Mouse (Mus musculus): ENCODE data around the gene Dchs1.
A peak's percentile ranks its signal among the peaks of the same experiment; 100 is the strongest.
"Not testable (repeated sequence)": the region's sequence is repeated elsewhere in the genome, so short reads cannot be mapped to it uniquely, and the experiment has no call there.

Dchs1 gene

DNA sequence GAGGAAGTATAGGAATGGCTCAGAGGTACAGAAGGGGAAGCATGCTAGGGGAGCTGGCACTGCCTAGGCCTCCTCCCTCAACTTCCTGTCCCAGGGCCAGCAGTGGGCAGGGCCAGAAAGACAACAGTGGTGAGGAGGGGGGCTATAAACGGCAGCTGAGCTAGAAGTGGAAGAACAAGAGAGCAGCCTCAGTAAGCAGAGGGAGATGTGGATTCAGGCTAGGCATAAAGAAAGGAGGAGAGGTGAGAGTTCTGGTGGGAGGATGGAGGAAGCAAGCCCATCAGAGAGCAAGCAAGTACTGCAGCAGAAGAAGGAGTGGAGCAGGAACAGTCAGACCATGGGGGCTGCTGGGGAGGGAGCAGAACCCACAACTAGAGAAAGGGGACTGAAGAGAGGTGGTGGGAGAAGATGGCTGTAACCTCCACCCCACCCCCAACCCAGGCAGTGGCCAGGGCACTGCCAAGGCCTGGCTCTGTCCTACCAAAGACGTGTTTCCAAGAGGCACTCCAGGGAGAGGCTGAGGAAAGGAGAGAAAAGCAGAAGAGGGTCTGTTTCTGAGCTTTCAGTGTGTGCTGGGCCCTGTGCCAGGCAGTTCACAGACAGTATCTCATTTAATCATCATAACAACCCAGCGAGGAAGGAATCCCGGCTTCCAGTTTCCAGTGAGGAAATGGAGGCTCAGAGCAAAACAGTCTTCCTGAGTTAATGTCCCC, 8.7 kb downstream of the Dchs1 start:
- DNase-seq, result peak; percentile 68 to 77

DNA sequence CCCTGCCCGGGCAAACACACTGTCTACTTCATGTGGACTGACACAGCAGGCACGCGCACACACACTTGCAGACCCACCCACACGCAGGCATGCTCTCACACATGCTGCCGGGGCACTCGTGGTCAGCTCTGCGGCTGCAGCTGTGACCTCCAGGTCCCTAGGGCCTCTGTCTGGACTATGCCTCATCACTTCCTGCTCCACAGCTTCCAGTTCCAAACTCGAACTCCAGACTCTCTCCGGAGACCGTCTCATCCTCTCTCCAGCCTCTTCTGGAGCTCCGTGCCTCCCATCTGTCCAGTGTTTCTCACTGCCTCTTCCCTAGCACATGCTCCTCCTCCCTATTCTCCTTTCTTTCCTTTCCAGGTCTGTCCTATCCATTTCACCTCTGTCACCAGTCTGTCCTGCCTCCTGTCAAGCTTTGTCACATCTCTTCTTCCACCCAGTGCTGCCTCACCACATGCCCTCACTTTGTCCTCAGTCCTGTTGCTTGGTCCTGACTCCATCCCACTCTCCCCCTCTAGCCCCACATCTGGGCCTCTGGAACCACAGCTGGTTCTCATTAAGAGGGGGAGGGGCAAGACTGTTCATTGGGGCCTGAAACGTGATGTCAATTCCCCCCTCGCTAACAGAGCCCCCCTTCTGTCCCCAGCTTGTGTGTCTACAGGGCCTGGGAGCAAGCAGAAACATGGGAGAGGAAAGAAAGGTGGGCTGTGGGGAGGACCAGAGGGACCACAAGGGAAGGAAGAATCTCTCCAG, 9.5 kb downstream of the Dchs1 start:
- DNase-seq, result peak; percentile 74 to 82

DNA sequence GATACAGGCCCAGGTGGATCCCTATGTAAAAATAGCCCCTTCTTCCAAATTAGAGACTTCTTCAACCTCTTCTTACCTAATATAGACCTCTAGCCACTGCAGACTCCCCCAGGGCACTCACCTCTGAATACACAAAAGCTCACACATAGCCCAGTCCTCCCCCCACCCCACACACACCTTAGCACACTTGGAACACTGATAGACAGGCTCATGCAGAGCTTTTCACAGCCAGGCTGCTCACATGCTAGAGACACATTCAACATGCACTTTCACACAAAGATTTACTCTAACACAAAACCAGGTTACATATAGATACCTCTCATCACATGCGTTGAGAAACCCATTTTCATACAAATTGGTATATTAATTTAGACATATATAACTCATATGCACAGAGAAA, 10.1 kb downstream of the Dchs1 start:
- DNase-seq, result no peak

DNA sequence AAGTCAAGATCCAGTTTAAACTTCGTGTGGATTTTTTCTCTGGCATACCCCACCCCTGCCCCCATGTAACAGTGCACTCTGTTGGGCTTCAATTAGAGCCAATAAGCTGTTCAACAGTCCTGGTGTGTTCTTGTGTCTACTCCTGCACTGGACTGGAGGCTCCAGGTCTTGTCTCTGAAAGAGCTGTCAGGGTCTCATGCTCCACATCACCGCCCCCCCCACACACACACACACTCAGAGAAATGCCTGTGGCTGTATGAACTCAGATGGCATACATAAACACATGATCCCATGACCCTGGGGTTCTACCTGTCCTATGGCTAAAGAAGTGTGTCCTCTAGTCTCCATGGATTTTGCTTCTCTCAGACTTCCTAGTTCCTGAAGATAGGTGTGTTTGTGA, 11.4 kb downstream of the Dchs1 start:
- no peak for DNase-seq

DNA sequence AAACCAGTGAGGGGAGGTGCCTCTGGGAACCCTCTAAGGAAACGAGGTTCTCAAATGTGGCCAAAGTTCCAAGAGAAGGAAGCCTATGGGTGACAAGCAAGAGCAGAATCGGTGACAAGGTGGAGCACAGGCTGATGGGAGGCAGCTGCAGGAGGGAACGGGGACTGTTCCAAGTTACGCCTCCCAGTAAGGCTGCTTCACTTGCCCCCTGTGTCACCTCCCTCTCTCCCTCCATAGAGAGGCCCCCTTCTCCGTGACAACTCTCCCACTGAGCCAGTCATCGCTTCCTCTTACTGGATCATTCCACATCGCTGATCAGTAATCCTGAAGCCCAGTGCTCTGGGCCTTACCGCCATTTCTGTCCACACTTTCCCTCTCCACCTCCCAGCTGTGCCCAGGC, 12.8 kb downstream of the Dchs1 start:
- DNase-seq, result peak; percentile 77 to 82

DNA sequence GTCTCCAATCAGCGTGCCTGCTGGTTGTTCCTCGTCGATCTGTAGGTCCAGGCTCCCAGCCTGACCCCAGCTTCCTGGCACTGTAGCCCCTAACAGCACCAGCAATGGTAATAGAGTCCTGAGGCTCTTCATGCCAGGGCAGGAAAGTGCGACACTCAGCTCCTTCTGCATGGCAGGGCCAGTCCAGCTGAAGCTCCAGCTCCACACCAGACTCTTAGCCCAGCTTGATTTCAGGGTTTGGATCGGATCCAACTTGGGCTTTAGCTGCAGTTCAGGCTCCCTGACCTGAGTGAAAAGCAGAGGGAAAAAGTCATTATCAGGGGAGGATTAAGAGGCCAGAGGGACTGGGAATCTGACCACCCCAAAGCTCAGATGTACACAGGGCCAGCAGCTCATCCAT, 14.4 kb downstream of the Dchs1 start:
- no peak for DNase-seq

DNA sequence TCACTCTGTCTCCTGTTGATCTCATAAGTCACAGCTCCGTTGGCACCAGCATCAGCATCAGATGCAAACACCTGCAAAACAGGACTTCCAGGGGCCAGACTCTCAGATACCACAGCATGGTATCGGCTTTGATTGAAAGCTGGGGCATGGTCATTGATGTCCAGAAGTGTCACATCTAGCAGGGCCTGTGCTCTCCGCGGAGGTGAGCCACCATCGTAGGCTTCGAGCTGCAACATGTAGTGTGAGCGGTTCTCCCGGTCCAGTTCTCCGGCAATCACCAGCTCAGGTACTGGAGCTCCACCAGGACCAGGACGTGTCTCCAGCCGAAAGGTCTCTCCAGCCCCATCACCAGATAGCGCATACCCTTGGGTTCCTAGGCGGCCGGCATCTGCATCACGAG, 15.1 kb downstream of the Dchs1 start:
- no peak for DNase-seq

DNA sequence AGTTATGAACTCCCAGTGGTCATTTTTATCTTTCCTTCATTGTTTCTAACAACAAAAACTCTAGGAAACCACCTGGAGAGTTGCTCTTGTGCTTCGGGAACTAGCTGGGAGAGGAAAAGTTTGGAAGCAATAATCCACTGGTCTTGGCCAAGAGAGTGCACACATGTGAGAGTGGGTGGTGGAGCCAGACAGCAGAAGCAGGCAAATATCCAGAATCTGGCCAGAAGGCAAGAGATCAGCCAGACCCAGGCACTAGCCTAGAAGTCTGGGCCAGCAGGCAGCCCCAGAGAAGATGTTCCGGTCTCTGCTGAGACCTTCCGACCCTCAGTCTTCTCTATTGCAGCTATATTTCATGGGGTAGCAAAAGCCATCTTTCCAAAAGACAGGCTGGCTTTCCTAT, 17.5 kb downstream of the Dchs1 start:
- no peak for DNase-seq

DNA sequence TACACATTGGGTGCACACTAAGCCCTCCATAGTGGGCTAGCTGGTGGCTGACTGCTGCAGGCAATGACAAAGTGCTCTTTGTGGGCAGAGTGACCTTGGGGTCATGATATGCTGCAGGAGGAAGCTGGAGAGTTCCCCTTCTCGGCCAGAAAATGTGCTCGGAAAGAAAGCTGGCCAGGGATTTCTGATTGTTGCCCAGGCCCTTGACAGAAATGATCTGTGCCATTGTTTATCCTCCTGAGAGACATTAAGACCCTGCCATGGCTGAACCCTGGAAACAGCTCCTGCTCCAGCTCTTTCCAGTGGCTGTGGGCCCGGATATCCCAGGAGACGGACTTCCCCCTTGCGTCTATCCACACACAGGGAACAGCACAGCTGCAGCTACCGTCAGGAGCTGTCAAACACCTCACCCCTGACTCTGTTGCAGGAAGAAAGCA, 19.7 kb downstream of the Dchs1 start:
- peak in 1 of 2 experiments; percentile 58 for DNase-seq

DNA sequence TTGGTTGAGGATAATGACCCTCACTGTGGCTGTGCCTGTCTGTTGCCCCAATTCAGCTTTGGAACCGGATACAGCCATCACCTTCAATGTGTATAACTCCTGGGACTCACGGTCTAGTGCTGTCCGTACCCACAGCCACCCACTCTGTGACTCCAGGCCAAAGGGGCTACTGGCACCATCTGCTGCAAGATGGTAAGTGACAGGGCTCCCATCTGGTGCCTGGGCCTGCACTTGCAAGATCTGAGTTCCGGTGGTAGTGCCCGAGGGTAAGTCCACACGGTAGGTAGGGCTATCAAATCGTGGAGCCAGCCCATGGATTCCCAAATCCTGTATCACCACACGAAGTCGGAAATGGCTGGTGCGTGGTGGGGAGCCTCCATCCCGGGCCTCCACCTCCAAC, 23.1 kb downstream of the Dchs1 start:
- no peak for DNase-seq

DNA sequence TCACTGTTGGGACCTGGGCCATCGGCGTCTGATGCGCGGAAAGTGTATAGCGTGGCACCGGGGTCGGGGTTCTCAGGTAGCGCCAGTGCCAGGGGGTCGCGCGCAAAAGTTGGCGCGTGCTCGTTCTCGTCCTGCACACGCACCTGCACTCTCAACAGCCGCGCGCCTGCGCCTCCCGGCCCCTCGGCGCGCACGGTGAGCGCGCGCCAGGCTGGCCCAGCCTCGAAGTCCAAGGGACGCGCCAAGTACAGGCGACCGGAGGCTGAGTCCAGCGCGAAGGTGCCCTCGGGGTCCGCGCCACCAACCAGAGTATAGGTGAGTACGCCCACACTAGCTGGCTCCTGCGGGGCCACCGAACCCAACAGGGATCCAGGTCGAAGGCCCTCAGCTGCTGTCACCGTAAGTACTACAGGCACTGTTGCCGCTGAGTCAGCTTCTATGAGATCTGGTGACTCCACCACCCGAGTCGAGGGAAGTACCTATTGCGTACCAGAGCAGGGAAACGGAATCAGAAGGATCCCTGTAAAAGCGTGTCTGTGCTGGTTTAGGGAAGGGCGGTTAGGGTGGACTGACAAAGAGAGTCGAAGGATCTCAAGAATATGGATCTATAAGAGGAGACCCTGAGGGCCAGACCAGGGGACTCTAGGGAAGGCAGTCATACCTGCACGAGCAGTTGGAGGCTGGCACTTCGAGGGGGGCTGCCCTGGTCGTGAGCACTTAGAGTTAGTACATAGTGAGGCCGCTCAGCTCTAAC, 24.8 kb downstream of the Dchs1 start:
- no peak for DNase-seq

DNA sequence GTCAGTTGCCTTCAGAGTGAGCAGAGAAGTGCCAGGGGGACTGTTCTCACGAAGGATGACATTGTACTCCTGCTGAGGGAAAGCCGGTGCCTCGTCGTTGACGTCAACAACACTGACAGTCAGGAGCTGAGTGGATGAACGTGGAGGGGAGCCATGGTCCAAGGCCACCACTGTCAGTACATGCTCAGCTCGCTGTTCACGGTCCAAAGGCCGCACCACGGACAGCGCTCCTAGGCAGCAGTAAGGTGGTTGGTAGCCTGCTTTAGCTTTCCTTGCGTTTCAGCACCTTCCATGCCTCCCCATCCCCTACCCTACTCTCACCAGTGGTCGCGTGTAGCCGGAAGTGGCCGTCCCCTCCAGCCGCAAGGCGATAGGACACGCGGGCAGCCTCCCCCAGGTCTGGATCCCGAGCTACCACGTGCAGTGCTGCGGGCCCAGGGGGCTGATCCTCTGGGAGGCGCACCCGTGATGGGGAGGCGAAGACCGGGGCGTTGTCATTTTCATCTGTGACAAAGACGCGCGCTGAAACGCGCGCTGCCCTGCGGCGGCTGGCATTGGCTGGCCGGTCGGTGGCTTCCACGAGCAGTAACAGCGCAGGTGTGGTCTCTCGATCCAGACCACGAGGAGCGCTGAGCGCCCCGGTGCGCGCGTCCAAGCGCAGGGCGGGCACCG, 25.5 kb downstream of the Dchs1 start:
- DNase-seq, result peak in 1 of 2 experiments; percentile 38

DNA sequence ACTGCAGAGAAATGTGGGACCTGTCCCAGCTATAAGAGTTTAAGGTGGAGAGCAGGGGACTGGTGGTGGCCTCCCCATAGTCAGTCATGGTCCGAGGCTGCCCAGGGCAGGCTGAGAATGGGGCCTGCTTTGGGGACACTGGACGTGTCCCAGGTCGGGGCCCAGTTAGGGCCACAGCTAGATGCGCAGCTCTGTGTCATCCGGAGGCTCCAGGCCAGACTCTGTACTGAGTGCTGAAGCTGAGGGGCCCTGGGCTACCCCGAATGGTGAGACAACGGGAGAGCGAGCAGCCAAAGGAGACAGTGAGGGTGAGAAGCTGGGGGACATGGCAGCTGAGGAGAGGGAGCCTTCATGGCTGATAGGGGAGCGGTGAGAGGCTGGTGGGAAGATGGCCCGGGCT, 34.2 kb downstream of the Dchs1 start:
- DNase-seq, result no peak

DNA sequence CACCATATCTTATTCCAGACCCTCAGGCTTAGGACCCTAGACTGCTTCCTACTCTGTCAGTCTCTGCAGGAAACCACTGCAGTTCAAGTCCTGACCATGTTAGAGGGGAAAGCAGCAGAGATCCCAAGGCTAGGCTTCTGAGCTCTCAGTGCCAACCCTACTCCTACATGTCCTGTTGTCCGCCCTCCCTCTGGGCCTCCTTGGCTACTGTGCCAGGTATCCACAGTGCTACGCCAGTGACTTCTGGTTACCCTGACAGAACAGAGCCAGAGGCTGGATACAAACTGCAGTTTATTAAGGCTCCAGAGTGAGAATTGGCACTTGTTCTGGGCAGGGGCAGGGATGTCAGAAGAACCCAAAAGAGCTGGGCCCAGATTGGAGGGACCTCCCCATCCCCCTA, 34.7 kb downstream of the Dchs1 start:
- no peak for DNase-seq

DNA sequence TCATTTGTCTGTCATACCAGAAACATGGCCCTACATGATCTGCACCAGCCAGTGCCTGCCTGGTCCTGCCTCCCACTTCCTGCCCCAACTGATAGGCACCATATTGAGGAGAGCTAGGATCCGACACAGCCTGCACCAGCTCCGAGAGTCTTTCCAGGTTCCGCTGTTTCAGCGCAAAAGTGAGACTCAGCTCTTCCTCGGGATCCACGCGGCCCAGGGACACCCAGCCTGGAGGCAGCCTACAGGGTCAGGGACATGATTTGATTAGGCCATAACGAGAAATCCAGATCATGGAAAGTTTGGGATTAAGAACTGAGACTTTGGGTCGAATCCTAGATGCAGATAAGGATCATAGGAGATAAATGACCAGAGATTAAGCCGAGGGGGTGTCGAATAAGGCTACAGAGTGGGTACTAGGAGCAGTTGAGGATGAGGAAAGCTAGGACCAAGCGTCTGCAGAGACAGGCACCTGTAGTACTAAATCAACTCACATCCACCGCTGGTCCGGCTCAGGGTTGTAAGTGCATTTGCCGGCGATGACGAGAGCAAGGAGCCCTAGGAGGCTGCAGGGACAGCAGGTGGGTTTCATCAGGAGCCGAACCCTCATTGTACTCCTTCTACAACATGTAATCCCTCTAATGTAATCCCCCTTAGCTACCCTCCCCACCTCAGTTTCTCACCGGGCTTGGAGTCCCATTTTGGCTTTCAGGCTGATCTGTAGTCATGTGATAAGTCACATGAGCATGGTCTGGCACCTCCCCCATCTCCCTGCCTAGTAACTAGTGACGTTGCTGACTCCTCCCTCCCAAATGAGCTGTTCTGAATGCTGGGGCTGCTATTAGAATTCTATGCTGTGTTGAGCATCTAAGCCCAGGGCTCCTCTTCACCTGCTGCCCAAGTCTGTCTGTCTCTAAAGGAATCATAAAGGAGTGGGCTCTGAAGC, 35.7 kb downstream of the Dchs1 start, which contains the start of gene Tpp1:
TSS of gene Tpp1 (minus strand) at position 745 of the 943 bp plus-strand sequence.
- DNase-seq, result peak; percentile 87 to 93

DNA sequence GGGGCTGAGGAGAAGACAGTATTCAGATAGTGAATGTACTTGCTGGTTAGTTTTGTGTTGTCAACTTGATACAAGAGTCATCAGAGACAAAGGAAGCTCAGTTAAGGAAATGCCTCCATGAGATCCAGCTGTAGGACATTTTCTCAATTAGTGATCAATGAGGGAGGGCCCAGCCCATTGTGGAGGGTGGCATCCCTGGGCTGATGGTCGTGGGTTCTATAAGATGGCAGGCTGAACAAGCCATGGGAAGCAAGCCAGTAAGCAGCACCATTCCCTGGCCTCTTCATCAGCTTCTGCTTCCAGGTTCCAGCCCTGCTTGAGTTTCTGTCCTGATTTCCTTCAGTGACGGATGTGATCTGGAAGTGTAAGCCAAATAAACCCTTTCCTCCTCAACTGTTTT, 39.7 kb downstream of the Dchs1 start:
- DNase-seq, result no peak

DNA sequence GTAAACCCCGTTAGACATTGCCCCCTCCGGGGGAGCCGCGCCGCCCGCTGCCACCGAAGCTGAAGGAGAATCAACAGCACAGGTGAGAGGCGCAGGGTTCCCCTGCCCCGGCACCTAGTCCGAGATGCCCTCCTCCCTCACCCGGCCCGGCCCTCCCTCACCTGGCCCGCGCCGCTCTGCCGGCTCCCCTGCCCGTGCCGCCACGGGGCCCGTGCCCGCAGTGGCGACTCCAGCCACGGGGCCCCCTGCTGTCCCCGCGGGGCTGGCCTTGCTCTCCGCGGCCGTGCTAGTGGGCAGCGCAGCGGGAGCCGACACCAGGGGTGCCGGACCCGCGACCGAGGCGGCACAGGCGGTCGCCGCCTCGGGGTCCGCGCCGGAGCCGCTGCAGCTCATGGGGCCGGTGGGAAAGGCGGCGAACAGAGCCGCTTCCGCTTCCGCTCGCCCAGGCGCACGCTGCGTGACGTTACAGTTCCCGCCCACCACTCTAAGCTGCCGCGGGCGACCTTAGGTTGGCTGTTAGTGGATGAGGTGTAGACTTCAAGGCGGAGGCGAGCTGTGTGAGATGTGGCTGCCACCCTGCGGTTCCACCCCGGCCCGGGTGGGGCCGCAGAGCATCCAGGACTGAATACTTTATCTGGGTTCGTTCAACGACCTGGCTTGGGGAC, 43.4 kb downstream of the Dchs1 start, which contains the start of gene Taf10:
TSS of gene Taf10 (minus strand) at position 436 of the 665 bp plus-strand sequence.
- peak; percentile 91 to 94 for DNase-seq

DNA sequence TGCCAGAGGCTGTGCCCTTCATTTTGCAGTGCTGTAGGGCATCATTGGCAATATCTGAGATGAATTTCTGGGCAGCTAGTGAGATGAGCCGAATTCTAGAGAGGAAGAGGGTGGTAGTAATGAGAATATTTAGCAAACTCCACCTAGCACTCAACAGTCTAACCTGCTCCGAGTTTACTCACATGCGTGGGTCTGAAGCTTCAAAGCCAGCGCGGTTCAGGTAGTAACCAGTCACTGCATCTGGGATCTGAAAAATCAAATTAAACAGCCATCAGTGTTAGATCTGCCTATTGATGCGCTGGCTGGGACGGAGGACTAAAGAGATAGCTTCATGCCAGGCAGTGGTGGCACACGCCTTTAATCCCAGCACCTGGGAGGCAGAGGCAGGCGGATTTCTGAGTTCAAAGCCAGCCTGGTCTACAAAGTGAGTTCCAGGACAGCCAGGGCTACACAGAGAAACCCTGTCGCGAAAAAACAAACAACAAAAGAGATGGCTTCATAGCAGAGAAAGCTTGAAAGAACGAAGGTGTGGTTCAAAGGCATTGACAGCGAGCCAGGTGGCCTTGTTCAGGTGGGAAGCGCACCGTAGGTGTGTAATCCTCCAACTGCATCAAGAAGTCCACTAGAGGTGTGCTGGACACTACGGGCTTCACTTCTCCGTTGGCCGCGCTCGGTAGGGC, 44.1 kb downstream of the Dchs1 start:
- DNase-seq, result not testable (repeated sequence)

DNA sequence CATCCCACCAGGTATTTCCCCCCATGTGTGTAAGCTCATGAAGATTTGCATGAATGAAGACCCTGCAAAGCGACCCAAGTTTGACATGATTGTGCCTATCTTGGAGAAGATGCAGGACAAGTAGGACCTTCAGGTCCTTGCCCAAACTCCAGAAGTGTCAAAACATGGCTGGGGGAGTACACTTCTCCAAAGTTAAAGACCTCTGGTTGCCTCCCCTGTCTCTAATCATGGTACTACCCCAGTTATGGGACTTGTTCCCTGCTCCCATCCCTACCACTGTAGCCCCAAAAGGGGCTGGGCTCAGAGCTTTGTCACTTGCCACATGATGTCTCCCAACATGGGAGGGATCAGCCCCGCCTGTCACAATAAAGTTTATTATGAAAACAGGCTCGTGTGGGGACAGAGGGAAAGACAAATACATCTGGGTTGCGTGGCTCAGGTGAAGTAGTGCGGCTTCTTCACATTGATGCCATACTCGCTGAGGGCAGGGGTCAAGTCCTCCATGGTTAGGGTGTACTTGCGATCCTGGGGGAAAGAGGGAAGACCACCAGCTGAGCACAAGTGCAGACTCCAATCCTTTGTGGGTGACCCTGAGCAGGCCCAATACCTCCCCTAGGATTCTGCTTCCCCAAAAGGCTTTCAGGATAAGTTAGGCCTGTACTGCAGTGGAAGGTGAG, 44.8 kb downstream of the Dchs1 start:
- not testable (repeated sequence) for DNase-seq

DNA sequence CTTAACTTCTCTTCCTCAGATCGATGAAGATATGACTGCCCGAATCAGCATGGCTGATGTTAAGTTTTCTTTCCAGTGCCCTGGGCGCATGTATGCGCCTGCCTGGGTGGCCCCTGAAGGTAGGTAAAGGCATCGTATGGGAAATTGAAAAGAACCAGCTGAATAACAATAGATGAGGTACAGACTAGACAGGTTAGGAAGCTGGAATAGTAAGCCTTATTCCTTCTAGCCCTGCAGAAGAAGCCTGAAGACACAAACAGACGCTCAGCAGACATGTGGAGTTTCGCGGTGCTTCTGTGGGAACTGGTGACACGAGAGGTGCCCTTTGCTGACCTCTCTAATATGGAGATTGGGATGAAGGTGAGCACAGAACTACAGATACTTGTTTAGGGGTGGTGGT, 45.5 kb downstream of the Dchs1 start:
- DNase-seq, result no peak
